Mouse (Mus musculus): ENCODE measurements around the gene Cyp2w1.
A peak's percentile ranks its signal among the peaks of the same experiment; 100 is the strongest.

Gene Cyp2w1

DNA sequence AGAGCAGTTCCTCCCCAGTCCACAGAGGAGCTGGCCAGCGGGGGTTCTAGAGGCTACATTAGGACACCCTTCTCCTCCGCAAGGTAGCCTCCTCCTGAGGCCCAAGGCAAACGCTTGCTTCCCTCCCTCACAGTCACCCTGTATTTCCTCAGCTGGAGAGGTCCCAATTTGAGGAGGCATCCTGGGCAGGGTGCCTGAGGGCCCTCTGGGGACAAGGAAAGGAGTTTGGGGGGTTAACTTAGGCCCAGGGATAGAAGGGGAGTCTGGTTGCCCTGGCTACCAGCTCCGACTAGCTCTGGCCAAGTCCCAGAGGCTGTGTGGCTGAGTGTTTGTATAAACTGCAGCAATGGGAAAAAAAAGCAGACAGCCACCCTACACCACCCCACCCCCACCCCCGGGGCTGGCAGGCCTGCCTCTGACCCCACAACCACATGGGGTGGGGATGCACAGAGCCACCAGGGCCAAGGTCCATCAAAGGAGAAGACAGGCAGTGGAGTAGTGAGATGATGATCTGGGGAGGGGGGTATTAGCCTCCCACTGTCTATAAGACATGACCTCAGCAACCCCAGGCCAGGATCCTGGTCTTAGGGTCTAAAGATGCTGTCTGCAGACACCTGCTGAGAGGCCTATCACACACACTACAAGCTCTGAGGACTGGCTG, 12.6 kb downstream of the Cyp2w1 start:
- peak; percentile 56 for DNase-seq (ENCODE audit: low spot score)

GRCm38 (mm10) chr5:139365827-139366226, 13.4 kb downstream of the Cyp2w1 start:
- no peak for DNase-seq (ENCODE audit: low spot score)

DNA sequence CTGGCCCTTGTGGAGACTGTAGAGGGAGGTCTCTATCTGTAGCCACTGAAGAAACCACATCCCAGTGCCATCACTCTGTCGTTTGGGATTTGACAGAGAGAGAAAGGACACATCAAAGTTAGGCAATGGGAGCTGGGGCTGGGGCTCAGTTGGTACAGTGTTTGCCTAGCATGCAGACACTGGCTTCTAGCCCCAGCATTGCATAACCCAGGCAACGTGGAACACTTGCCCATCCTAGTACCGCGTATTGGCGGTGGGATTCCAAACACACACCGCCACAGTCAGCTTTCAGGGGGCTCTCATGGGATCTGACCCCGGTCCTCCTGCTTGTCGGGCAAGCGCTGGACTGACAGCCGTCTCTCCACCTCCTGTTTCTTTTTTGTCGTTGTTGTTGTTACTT, 14.1 kb downstream of the Cyp2w1 start:
- DNase-seq (ENCODE audit: low spot score): no peak

DNA sequence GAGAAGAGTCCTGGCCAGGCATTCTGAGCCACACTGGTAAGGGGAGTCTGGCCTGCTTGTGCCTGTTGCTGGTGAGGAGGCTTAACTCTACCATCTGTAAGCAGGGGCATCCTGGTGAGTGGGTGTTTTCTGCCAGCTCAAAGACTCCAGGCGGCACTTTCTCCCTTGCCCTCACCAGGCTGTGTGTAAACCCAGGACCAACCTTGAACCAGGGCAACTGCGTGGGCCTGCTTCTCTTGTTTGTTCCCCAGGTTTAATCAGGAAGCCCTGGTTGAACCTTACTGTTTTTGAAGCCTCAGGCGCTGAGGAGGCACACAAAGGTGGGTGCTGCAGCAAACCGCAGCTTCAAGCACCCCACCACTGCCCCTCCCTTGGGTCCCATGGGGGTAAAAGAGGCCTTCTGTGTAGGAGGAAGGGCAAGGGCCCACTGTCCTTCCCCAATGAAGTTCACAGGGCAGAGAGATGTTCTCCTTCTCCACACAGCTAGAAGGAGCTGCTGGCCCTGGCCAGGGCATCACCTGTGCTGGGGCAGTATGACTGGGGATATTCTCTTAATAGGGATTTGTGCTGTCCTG, 15.6 kb downstream of the Cyp2w1 start:
- no peak for DNase-seq (ENCODE audit: low spot score)

DNA sequence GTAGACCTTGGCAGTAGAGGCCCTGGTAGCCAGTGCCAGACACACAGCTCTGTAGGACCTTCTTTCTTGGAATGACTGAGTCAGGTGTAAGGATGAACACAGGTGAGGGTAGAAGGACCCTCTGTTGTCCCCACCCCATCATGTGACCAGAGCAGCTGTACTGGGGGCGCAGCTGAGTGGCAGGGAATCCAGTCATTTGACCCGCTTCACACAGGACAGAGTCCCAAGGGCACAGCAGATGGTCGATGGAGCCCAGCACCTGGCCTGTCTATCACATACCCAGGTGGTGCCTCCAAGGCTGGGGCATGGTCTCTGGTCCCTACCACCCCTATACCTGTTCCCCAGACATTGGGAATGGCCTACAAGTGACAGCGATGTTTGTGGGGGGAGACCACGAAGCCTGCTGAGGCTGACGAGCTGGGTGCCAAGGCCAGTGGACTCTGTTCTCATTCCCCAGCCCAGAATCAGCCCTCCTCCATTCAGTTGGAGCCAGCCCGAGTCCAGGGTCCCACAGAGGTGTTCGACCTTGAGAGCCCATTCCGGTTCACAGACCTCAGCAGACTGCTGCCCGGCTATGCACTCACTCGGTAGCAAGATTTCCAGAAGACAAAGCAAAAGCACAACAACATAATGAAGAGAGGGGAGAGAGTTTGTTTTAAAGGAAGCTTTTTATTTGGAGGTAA, 16.4 kb downstream of the Cyp2w1 start:
- DNase-seq (ENCODE audit: low spot score): no peak

- DNase-seq (ENCODE audit: low spot score): no peak
Observed at GRCm38 (mm10) chr5:139370336-139370735, 17.9 kb downstream of the Cyp2w1 start.

- no peak for DNase-seq (ENCODE audit: low spot score)
Observed at GRCm38 (mm10) chr5:139371118-139371517, 18.7 kb downstream of the Cyp2w1 start.

- peak; percentile 90 for DNase-seq (ENCODE audit: low spot score)
Observed at GRCm38 (mm10) chr5:139371631-139372401, 19.4 kb downstream of the Cyp2w1 start.

- DNase-seq (ENCODE audit: low spot score): no peak
Observed at GRCm38 (mm10) chr5:139373126-139373525, 20.7 kb downstream of the Cyp2w1 start.

GRCm38 (mm10) chr5:139373889-139374444, 21.6 kb downstream of the Cyp2w1 start:
- DNase-seq (ENCODE audit: low spot score): no peak

DNA sequence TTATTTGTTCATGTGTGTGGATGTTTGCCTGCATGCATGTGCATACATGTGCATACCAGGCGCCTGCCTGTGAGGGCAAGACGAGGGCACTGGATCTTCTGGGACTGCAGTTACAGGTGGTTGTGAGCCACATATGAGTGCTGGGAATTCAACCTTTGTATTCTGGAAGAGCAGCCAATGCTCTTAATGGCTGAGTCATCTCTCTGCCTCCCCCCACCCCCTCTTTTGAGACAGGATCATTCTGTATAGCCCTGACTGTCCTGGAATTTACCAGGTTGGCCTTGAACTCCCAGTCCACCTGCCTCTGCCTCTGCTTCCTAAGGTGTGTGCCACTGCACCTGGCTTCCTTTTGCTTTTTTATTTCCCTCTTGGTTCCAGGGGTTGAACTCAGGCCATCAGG, 22.4 kb downstream of the Cyp2w1 start:
- DNase-seq (ENCODE audit: low spot score): no peak

GRCm38 (mm10) chr5:139377468-139378270, 25.3 kb downstream of the Cyp2w1 start, which contains the start of gene Gpr146:
Gene Gpr146 (plus strand): TSS chr5:139377697.
- DNase-seq (ENCODE audit: low spot score): no peak

GRCm38 (mm10) chr5:139378271-139378556, 25.8 kb downstream of the Cyp2w1 start:
- no peak for DNase-seq (ENCODE audit: low spot score)

DNA sequence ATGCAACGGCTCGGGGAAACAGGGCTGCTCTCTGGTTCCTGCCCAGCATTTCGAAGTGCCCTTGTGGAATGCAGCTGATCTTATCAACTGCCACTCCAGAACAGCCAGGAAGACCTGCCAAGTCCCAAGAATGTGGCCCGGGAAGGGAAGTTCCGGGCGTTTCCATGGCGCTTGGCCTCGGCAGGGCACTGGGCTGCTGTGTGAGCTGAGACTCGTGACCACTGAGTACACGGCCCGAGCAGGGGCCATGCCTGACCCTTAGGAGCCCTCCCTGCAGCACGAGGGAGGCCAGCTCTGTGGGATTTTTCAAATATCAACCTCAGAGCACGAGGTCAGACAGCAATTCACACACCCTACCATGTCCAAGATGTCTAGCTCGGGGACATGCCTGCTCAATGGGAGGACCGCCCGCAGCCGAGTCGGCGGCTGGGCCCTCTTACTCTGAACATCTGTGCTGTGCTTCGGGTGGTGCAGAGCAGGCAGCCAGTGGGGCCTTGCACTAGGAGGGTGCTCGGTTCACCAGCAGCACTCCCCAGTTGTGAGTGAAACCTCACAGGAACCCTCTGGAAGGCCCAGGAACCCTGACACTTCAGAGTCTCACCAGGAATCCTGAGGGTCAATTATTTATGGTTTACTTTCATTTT, 26.7 kb downstream of the Cyp2w1 start:
- DNase-seq (ENCODE audit: low spot score): peak; percentile 79

- no peak for DNase-seq (ENCODE audit: low spot score)
Observed at GRCm38 (mm10) chr5:139379771-139380384, 27.5 kb downstream of the Cyp2w1 start.

DNA sequence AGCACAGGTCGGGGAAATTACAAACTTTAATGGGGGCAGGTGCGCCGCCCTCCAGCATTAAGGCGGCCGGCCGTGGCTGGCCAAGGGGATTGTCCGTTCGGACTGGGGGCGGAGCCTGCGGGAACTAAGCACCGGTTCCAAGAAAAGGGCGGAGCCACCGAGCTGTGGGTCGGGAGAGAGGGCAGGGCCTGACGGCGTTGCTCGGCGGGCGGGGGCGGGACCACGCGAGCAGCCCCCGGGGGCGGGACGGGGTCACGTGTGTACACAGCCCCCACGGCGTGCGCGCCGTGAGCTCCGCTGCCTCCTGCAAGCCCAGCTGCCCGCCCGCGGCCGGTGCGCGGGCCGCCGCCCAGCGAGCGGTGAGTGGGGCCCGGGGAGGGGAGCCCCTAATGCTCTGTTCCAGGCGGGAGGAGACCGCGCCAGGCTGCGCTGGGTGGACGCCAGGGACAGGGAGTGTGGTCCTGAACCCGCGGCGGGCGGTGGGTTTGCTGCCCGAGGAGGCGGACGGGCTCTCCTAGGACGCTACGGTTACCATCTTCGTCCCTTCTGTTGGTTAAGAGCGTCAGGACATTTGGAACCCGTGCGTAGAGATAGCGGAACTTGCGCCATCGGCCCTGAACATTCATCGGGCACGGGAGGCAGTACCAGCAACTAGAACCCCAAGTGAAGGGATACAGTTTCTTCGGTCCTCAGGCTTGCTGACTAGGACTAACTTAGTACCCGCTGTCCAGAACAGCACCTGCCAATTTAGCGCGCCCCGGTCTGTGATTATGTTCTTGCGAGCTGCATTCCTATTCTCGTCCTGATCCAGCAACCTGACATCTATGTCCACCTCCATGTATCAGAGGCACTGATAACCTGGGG, 28.2 kb downstream of the Cyp2w1 start:
- peak; percentile 91 for DNase-seq (ENCODE audit: low spot score)

DNA sequence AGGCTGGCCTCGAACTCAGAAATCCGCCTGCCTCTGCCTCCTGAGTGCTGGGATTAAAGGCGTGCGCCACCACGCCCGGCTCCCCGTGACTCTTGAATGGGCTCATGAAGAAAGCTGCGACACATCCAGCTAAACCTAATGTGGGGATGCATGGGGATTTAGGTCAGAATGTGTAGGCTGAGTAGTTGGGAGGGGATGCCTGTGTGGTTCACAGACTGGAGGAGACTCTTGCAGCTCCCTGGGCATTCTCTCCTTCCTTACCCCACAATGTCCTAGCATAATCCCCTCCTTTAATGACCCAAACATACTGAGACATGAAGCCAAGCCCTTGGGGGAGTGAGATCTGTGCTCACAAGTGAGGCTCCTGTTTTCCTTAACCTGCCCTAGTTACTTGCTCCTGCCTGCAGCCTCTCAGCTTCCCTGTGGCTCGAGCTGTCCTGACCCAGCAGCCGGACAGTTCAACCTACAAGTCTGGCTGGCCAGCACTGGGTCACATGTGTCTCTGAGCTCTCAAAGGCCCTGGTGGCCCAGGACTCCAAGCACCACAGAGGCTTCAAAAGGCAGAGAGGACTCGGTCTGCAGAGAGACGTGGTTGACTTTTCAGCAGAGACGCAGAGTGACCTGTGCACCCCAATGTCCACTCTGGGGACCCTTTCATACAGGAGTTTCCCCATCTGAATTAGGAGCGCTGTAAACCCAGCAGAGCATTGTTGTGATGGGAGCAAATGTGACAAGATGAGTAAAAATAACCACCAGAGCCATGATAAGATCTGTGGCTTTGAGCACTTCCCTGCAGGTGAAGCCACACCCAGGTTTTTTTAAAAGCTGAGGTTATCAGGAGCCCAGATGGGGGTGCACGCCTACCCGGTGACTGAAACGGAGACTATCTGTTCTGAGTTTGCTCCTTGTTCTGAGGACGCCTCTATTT, 29.4 kb downstream of the Cyp2w1 start:
- no peak for DNase-seq (ENCODE audit: low spot score)

DNA sequence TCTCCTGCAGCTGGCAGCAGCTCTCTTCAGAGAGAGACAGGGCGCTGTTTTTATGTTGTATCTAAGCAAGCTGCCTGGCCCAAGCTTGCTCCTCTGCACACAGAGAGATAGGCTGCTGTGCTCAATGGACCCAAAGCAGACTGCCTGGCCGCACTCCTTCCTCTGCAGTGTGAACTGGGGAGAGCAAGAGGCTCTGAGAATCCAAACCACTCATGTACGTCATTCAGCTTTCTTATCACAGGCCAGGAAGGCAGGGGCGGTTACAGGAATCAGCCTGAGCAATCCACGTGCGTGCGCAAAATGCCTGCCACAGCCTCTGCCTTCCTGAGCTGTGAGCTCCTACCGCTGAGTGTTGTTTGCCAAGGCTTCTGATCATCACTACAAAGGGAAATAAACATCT, 30.3 kb downstream of the Cyp2w1 start:
- DNase-seq (ENCODE audit: low spot score): no peak

GRCm38 (mm10) chr5:139383234-139383633, 30.8 kb downstream of the Cyp2w1 start:
- DNase-seq (ENCODE audit: low spot score): no peak

All from testis, postnatal 14 days (tissue).